Mouse (Mus musculus) cortical plate, adult 2 months (tissue): Measurements from ENCODE around the gene Rtca.

Source experiments
- CTCF ChIP-seq: fragments of 200-500 bp; IDR thresholded peaks from 2 replicates; pipeline ENCODE4 v1.5.1; 2011; ENCODE audit warnings: mild to moderate bottlenecking, control low read depth, low read length; ENCODE audit not compliant: insufficient read depth; ENCODE audit errors: extremely low read depth
- POLR2A ChIP-seq: fragments of 200-500 bp; IDR thresholded peaks from 2 replicates; pipeline ENCODE4 v1.6.1; 2011; ENCODE audit warnings: mild to moderate bottlenecking, low read length, control low read depth; ENCODE audit not compliant: insufficient read depth; ENCODE audit errors: extremely low read depth

DNA sequence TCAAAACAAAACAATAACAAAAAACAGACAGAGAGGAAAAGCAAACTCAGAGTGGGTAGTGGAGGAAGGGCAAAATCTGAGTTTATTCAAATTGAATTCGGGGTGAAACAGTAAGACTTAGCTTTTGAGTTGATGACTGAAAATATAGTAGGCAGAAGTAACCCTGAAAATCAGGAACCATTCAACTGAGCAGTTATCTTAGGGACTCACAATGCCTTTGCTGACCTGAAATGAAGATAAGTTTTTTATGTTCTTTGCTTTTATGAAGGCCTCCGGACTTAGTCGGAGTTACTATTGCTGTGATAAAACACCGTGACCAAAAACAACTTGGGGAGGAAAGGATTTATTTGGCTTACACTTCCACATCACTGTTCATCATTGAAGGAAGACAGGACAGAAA, 47.0 kb downstream of the Rtca start:
- TF ChIP-seq CTCF (no peak), POLR2A (no peak)
